Mouse (Mus musculus) left cerebral cortex, postnatal 25 days (tissue): Measurements from ENCODE around the gene Lamp1. TPM values are rescaled to one million over a fixed set of nuclear protein-coding genes. Genes with fewer than 3 reads are reported as not detected.
A peak's percentile ranks its signal among the peaks of the same experiment; 100 is the strongest.

ENCODE experiments used
- DNase-seq, 2 experiments: peaks; one replicate each; pipeline ENCODE4 v3.0.0; 2022; ENCODE audit warnings: low spot score in 2 of 2, mixed read lengths in 1 of 2
- intact Hi-C: fragments of 180-260 bp; cut with DNase I; formaldehyde crosslinking; loops from one replicate; pipeline ENCODE4 v1.15.1; 2025
- total RNA-seq, 2 experiments: library from RNA; stranded (reverse); gene quantifications; 2 replicates each; pipeline ENCODE4 v1.2.3; 2021

Gene Lamp1
- total RNA-seq, 2 experiments from 2014 or later, result 285 to 291 TPM

- DNase-seq, result no peak
- intact Hi-C loops, result no loop called here
These were observed 31.3 kb downstream of the Lamp1 start for GRCm38 (mm10) chr8:13190235-13190634.

GRCm38 (mm10) chr8:13194818-13195217, 35.9 kb downstream of the Lamp1 start:
- no peak for DNase-seq
- intact Hi-C loops, result no loop called here

DNA sequence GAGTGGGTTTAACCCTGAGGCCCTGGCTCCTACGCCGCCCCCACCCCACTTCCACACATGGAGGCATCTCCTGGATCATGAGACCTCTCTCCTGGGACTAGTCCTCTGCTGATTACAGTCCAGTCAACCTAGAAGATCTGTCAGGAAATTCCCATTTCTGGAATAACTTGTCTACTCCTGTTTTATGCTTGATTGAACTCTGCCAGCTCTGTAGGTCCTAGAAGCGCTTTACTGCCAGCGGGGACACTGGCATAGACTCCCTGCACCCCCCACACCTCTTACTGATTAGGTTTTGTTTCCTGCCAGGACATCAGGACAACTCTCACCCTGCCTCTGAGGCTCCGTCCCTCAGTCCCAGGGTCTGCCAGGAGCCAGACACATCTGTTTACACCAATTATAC, 38.5 kb downstream of the Lamp1 start:
- DNase-seq, result no peak
- intact Hi-C loops, result no loop called here

DNA sequence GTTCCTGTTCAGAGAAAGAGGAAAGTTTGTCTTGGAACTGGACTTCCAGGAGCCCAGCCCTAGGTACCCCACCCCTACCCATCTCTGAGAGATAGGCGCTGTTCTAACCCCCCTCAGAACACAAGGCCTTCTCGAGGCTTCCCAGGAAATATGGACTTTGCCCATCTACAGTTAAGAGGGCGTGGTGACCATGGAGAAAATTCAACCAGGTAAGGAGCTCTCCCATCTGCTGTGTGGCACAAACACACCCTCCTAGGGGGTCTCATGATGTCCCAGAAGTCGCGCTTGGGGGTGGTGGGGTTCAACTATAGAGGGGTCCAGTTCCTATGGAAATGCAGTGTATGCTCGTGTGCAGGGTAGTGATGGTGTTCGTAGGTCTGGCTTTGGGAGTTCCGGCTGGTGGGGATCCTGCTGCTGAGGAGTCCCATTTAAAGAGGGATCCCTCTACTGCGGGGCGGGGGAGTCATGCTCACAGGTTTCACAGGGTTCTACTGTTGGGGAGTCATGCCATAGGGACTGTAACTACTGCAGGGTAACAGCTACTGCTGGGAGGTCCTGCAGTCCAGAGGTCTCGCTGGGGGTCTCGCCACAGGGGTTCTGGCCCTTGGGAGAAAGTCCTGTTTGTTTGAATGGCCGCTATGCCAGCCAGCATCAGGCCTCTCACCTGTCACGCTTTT, 40.6 kb downstream of the Lamp1 start:
- DNase-seq, result no peak
- intact Hi-C loops, result no loop called here

GRCm38 (mm10) chr8:13200301-13201012, 41.5 kb downstream of the Lamp1 start, which contains the start of gene Grtp1:
Gene Grtp1 (minus strand): TSS chr8:13200620.
- intact Hi-C loops, result no loop called here
- DNase-seq, result no peak

GRCm38 (mm10) chr8:13201013-13201334, 42.0 kb downstream of the Lamp1 start:
- intact Hi-C loops, result no loop called here

DNA sequence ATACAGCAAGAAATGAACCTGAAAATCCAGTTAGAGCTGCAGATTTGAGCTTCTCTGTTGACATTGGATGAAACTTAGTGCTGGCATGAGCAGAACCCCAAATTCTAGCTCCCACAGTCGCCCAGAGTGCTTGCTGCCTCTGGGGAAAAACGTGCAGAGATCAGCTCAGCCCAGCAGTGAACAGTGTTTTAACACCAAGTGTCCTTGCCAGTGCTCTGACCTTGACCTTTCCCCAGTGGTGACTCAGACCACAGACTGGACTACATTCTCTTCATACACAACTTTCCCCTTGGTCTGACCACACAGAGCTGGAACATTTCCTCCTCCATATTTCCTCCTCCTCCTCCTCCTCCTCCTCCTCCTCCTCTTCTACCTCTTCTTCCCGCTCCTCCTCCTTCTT, 43.1 kb downstream of the Lamp1 start:
- intact Hi-C loops, result no loop called here
- no peak for DNase-seq

More at GRCm38 (mm10) chr8:13201013-13201334, 42.0 kb downstream of the Lamp1 start:
- DNase-seq, result no peak

DNA sequence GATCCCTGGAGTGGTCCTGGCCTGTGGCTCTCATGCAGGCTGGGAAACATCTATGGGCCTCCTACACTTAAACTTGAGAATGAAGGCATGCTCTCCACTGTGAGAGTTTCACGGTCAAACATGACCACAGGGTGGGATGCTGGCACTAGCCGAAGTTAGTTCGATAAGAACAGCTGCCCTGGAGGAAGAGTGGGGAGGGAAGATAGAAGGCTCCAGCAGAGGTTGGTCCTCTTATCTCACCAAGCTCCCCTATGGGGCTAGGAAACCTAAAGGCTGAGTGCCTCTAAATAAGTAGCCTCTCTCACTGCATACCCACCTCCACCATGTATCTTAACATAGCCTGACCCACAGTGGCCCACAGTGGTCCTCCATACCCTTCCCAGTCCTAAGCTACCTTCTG, 43.8 kb downstream of the Lamp1 start:
- intact Hi-C loops, result no loop called here
- no peak for DNase-seq

GRCm38 (mm10) chr8:13203472-13203871, 44.5 kb downstream of the Lamp1 start:
- DNase-seq, result no peak
- intact Hi-C loops, result no loop called here

GRCm38 (mm10) chr8:13204371-13205140, 45.6 kb downstream of the Lamp1 start:
- intact Hi-C loops, result no loop called here
- DNase-seq, result no peak

DNA sequence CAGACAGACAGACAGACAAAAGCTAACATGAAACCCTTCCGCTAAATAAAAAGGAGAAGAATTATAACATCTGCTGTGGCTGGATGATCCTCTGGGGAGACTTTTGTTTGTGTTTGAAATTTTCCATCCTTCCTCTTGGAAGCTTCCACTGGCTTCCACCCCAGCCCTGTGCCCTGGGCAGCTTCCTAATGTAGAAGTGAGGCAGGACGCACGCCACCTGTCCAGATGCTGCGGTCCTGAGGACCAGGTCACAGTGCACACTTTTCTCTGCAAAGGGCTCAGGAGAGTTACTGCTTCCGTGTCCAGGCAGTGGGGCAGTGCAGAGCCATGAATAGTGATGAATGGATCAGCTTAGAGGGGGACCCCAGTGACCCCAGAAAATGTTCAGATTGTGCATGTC, 46.4 kb downstream of the Lamp1 start:
- no peak for DNase-seq
- intact Hi-C loops, result no loop called here

DNA sequence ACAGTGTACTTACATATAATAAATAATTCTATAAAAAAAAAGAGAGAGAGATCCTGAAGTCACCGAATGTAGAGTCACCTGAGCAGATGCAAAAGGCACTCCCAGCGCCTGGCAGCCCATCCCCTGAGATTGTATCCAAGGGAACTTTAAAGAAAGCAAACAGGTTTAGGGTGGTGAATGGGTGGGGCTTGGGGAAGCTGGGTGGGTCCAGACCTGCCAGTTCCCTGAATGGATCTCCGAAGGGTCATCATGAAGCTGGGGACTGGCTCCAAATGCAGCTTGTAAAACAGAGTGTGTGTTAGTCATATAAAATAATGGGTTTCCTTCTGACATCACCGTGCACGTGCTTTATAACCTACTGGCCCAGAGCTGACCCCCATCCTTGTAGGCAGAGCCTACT, 47.3 kb downstream of the Lamp1 start:
- intact Hi-C loops, result no loop called here
- no peak for DNase-seq

DNA sequence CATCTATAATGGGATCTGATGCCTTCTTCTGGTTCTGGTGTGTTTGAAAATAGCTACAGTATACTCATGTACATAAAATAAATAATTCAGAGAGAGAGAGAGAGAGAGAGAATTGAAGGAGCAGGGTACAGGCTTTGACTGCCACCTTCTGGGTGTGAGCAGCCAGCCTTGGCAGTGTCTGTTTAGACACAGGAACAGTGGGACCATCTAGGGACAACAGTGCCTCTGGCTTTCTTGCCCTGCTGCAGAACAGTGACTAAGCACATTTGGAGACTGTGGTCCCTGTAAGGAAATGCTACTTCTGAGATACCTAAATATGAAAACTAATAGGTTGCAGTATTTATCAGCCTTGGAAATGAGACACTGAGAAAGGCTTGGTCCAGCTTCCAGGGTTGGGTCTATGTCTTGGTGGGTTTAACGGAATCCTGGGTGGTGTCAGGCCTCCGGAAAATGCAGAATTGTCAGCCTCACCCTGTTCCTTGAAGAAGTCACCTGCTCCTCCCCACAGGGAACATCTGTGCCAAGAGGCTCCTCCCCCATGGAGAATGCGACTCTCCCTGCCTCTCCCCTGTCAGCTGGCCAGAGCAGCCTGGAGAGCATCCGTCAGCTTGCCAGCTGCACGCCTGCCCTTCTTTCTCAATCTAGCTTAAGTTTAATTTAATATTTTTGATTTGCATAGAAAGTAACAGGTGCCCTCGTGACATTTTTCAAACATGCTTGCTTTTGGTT, 49.8 kb downstream of the Lamp1 start:
- intact Hi-C loops, result no loop called here
- DNase-seq, result no peak

DNA sequence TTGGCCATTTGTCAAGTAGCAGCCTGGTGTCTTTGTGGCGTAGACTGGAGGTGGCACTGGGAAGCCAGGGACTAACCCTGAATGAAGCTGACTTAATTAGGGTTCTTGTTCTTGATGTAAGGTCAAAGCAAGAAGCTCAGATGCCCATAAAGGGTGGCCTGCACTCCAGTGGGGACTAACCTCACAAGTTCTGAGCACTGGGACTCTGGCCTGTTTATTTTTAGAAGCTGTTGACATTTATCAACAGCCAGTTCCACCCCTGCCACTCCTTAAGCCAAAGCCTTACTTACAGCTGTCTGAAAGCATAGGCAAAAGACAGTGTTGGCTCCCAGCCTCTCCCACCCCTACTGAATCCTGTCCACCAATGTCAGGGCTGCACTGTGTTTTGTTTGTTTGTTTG, 50.8 kb downstream of the Lamp1 start:
- no peak for DNase-seq
- intact Hi-C loops, result loop anchor here (5.0 to 10.0 kb wide), 4 partner anchors 47 to 315 kb away; partner anchors contain the start of genes Cul4a and Pcid2

DNA sequence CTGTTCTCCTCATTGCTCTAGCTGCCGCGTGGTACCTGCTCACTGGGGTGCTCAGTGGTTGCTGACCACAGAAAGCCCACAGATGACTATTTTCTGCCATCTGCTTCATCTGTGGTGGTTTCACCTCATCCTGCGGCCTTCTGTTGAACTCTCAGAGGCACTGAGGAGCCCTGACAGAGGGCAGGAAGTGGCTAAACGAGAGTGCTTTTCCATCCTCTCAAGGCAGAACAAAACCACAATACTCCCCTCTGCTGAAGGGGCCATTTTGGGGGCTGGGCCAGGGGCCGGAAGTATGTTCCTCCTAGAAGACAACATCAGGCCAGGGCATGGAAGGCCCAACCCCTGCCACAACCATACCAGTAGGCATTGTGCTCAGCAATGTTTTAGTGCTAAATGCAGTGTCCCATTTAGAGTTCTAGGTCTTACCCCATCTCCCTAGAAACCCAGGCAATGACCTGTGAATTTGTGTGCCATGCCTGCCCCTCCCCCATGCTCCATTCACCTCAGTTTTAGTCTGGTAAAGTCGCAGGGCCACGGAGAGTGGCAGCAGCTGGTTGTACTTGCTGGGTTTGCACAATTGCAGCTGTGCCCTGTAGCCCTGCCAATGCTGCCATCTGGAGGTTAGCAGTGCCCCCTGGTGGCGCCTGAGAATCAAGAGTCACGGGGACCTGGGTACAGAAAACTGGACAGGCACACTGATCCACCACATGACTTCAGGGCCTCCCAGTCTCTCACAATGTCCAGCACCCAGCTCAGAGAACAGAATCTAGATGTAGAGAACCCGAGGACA, 54.7 kb downstream of the Lamp1 start:
- peak; percentile 81 to 90 for DNase-seq
- intact Hi-C loops, result loop anchor here (5.0 to 10.0 kb wide), 4 partner anchors 51 to 319 kb away; partner anchors contain the start of genes Cul4a and Pcid2

- no peak for DNase-seq
These were observed 57.4 kb downstream of the Lamp1 start for GRCm38 (mm10) chr8:13216386-13216785.

DNA sequence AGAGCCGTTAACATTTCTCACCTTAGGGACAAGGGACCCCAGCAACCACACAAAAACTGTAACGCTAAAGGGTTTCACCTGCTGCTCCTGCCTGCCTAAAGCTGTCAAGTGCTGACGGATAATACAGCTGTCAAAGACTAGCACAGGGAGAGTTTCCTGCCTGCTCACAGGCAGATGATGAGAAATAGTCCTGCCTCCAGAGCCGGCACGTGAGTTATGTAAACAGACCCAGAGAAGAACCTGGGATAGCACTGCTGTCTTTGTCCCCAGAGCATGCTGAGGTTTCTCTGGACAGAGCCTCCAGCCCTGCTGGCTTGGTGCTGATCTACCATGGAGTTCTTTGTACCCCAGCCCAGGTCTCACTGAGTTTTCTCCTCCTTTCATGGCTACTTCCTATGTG, 58.1 kb downstream of the Lamp1 start:
- intact Hi-C loops, result loop anchor here (10.0 kb wide), 1 partner anchor 322 kb away; no protein-coding TSS in a partner anchor
- DNase-seq, result no peak

More at GRCm38 (mm10) chr8:13216386-13216785, 57.4 kb downstream of the Lamp1 start:
- intact Hi-C loops, result loop anchor here (10.0 kb wide), 1 partner anchor 322 kb away; no protein-coding TSS in a partner anchor

DNA sequence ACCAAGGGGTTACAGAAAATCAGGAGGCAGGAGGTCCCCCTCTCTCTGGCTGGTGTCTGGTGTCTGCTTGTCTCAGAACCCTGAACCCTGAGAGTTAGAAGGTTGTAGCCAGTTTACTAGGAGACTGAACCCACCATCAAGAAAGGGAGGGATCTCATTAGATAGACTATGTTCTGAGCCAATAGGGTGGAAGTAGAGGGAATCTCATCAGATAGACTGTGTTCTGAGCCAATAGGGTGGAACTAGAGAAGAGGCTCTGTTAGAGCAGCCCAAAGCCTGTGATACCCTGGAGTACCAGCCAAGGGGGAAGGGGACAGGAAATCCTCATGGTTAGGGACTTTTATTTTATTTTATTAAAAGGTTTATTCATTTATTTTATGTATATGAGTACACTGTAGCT, 59.0 kb downstream of the Lamp1 start:
- intact Hi-C loops, result loop anchor here (10.0 kb wide), 1 partner anchor 323 kb away; no protein-coding TSS in a partner anchor
- no peak for DNase-seq

- DNase-seq, result no peak
- intact Hi-C loops, result loop anchor here (10.0 kb wide), 1 partner anchor 324 kb away; no protein-coding TSS in a partner anchor
These were observed 59.5 kb downstream of the Lamp1 start for GRCm38 (mm10) chr8:13218441-13218840.
